Mouse (Mus musculus) spleen, postnatal 10 days (tissue): ENCODE results near the gene Armh2.
A peak's percentile ranks its signal among the peaks of the same experiment; 100 is the strongest.
"Not testable (repeated sequence)": the region's sequence is repeated elsewhere in the genome, so short reads cannot be mapped to it uniquely, and the experiment has no call there.

ENCODE experiments used
- DNase-seq, 2 experiments: peaks; one replicate each; pipeline ENCODE4 v3.0.0; 2021 to 2022; ENCODE audit warnings: low spot score in 2 of 2

Gene Armh2

GRCm38 (mm10) chr13:24757820-24758564 lies 17.0 kb downstream of the Armh2 start:
- no peak for DNase-seq

- no peak for DNase-seq
Measured at GRCm38 (mm10) chr13:24759451-24759850, 18.4 kb downstream of the Armh2 start.

- no peak for DNase-seq
Measured at GRCm38 (mm10) chr13:24760351-24760870, 19.4 kb downstream of the Armh2 start.

GRCm38 (mm10) chr13:24761083-24761402 lies 20.0 kb downstream of the Armh2 start:
- DNase-seq: no peak

- peak; percentile 92 to 95 for DNase-seq
Measured at GRCm38 (mm10) chr13:24761403-24762227, 20.6 kb downstream of the Armh2 start, which contains the start of gene Gmnn. Gene Gmnn, minus strand, starts transcription at chr13:24761923.

GRCm38 (mm10) chr13:24762254-24762653 lies 21.2 kb downstream of the Armh2 start:
- DNase-seq: no peak

- not testable (repeated sequence) for DNase-seq
Measured at GRCm38 (mm10) chr13:24767809-24768208, 26.8 kb downstream of the Armh2 start.

GRCm38 (mm10) chr13:24771482-24771881 lies 30.4 kb downstream of the Armh2 start:
- DNase-seq: not testable (repeated sequence)

GRCm38 (mm10) chr13:24776146-24776844 lies 35.3 kb downstream of the Armh2 start:
- peak; percentile 41 to 70 for DNase-seq

- no peak for DNase-seq
Measured at GRCm38 (mm10) chr13:24778026-24778425, 37.0 kb downstream of the Armh2 start.

- no peak for DNase-seq
Measured at GRCm38 (mm10) chr13:24778706-24779380, 37.8 kb downstream of the Armh2 start.

GRCm38 (mm10) chr13:24781916-24782315 lies 40.9 kb downstream of the Armh2 start:
- DNase-seq: no peak

- DNase-seq: no peak
Measured at GRCm38 (mm10) chr13:24786014-24786490, 45.0 kb downstream of the Armh2 start.

GRCm38 (mm10) chr13:24787477-24787876 lies 46.4 kb downstream of the Armh2 start:
- DNase-seq: no peak

- DNase-seq: no peak
Measured at GRCm38 (mm10) chr13:24791349-24791748, 50.3 kb downstream of the Armh2 start.

- no peak for DNase-seq
Measured at GRCm38 (mm10) chr13:24792411-24793045, 51.5 kb downstream of the Armh2 start.
